Mouse (Mus musculus) adrenal gland, adult 18-20 months (tissue): ENCODE data around the gene Zbtb45. TPM values are rescaled to one million over a fixed set of nuclear protein-coding genes. Genes with fewer than 3 reads are reported as not detected.

Experiments
- DNase-seq, 2 experiments: peaks; one replicate each; pipeline ENCODE4 v3.0.0; 2021 to 2022; ENCODE audit warnings: low spot score in 2 of 2
- long read RNA-seq, 2 experiments: library from polyadenylated mRNA; stranded (forward); transcript quantifications; one replicate each; pipeline ENCODE4 v2.0.0; 2021
- total RNA-seq, 2 experiments: library from RNA; stranded (reverse); gene quantifications; 1 replicate in 1 of 2; 2 replicates in 1 of 2; pipeline ENCODE4 v1.2.3; 2021

Gene Zbtb45
- total RNA-seq, result 10 to 100 TPM; 12.1 to 12.5 TPM
- long read RNA-seq, experiment 1, transcript Zbtb45-201 (3 exons, 2,171 nt), result major isoform, 7 of 29 reads
- long read RNA-seq, experiment 1, partial matches to known transcripts, result 2 of 29 reads
- long read RNA-seq, experiment 1, other reads (novel, unspliced or antisense), result 19 of 29 reads
- long read RNA-seq, experiment 2, transcript Zbtb45-201 (3 exons, 2,171 nt), result major isoform, 6 of 12 reads
- long read RNA-seq, experiment 2, partial matches to known transcripts, result 2 of 12 reads
- long read RNA-seq, experiment 2, other reads (novel, unspliced or antisense), result 4 of 12 reads

DNA sequence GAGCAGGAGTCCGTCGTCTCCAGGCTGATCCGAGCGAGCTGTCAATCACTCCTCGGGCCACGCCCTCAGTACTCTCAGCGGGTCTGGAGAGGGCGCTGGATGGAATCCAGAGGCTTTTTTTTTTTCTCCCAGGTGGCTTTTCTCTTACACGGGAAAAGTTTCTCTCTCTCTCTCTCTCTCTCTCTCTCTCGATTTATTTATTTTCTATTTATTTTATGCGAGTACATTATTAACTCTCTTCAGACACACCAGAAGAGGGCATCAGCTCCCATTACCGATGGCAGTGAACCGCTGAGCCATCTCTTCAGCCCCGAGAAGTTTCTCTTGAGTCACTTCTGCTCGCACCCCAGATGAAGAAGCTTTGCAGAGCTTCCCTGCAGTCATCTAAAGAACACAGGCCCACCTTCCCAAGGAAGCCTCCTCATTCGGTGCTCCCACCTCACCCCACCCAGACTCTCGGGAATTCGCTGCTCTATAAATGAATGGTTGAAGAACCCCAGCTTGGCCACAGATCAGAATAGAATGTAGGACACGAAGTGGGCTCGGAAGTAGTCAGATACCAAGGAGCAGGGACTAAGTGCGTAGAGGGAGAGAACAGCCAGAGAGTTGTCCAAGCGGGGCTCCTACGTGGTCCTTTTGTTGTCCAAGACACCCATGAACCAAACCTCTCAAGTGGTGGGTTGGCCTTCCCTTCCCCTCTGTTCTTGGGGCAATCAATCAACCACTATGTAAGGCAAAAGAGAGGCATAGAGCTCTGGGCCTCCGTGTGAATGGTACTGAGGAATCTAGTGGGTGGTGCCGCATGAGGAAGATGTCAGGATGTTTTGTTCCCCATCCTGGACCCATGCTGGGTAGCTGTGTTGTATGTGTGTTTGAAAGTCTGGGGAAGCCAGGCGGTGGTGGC lies at the start of gene Zbtb45:
Zbtb45 (minus strand) TSS at position 30 of the 904 bp plus-strand sequence.
- DNase-seq, result no peak

DNA sequence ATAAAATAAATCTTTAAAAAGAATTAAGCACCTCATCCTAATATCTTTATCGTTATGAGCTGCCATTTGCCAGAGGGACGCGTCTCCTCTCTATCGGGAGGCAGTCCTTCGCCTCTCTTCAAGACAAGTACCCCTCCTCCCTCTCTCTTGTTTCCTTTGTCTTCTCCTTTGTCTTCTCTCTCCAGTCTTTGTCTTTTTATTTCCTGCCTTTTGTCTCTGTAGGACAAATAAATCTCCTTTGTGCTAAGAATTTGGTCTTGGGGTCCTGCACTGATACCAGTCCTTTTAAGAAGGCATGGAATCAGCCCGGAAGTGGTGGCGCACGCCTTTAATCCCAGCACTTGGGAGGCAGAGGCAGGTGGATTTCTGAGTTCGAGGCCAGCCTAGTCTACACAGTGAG lies 49.7 kb upstream of the Zbtb45 start:
- no peak for DNase-seq

DNA sequence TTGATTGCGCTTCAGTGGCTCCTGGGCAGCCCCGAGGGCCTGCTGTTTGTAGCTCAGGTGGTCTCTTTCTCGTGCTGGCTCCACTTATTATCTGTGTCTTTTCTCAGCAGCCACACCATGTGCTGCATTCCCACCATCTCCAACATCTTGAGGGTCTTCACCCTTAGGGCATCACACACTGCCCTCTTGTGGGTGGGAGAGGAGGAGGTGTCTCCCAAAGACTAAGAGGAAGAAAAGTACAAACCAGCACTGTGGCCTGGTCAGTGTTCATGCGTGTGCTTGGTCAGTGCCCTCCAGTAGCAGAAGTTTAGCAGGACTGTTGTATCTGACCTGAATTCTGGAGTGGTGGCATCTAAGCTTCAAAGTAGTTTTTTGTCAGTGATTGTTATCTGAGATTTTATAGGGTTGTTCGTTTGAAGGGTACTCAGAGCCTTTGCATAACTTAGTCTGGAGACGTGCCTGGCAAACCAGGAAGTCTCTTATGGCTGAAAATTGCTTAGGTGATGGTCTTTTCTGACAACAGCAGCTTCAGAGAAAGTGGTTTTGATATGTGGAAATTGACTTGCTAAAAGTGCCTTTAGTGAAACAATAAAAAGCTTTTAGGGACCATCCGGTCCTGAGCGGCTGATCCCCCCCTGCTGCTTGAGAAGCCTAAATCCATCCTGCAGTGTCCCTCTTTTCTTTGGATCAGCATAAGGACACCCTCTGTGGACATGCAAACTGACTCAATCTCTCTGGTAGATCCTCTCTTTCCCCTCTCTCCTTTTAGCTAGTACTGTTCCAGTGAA lies 47.3 kb upstream of the Zbtb45 start:
- no peak for DNase-seq

DNA sequence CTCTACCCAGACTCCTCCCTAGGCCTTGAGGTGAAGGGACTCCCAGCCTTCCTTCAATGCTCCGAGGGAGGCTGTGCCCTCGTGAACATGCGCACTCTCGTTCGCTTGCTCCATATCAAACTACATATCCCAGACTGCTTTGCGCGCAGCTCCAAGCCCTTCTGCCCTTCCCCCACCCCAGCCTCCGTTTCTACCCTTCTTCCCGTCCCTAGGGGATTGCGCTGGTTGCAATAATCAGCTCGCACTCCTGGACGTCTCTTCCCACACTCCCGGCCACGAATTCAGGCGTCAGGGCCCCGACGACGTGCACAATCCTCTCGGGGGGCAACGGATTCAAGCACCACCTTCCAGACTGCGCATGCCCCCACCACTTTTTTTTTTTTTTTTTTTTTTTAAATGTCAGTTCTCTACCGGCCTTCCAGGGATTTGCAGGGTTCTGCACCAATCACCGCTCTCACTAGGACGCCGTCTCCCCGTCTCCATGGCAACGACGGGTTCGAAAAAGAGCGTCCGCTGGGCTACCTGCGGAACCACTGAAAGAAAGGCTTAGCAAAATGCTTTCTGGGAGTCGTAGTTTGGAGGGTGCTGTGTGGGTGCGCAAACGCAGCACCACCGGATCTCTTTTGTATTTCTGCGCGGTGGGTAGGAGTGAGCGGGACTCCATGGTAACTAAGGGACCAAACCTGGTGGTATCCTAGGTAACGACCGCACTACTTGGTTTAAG lies 44.6 kb upstream of the Zbtb45 start, which contains the start of gene Mzf1:
Mzf1 (minus strand) TSS at position 478 of the 724 bp plus-strand sequence.
- peak; percentile 79 to 86 for DNase-seq

DNA sequence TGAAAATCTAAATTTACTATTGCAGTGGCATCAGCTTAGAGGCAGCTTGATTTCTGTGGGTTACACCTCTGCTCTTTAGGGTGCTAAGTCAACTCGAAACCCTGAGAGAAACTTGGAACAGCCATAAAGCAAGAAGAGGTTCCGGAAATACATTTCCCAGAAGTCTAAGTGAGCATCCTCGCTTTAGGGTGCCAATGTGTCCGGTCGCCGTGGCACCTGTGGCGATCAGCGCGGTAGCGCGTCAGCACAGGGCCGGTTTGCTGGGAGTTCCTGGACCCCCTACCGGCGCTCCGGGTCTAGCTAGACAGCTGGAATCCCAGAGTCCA lies 44.1 kb upstream of the Zbtb45 start:
- no peak for DNase-seq

DNA sequence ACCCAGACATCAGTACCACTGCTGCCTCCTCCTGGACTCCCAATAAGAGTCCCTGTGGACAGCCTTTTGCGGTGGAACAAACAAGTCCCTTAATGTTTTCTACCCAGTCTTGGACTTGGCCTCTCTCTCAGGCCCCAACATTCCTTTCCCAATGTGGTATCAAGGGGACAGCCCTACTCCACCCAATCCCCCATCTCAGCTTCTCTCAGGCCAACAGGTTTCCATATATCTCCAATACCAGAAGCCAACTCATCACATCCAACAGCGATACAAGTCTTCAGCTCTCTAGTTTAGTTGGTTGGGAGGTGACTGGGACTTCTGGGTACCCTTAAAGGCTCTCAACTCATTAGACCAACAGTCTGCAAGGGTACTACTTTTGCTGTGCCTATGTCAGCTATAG lies 43.7 kb upstream of the Zbtb45 start:
- no peak for DNase-seq

DNA sequence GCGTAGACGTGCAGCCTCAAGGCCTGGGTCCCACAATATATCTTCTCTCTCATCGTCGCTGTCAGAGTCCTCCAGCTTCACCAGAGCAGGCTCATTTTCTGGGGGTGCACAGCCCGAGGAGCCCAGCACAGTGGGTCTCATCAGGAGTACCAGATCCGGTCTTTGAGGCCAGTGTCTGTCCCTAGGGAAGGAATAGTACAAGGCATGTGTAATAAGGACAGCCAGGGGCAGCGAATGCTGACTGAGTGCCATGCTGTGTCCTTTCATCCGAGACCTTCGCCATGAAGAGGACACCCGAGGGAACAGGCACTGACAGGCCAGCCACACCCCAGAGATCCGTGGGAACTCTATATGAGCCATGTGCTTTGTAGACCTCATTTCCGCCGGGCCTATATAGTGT lies 43.2 kb upstream of the Zbtb45 start:
- DNase-seq, result no peak

DNA sequence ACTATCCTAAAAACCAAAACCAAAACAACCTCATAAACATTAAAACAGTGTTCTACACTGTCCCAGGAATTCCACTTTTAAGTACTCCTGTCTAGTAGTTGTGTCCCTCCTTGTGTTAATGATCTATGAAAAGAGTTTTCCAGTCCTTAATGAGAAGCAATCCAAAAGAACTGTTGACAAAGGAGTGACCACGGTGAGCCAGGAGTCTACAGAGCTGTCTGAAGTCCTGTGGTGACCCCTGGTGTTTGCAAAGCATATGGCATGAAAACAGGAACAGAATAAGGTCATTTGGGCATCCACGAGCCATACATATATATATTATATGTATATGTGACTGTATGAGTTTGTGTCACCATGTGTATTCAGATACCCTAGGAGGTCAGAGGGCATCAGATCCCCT lies 36.2 kb upstream of the Zbtb45 start:
- DNase-seq, result peak in 1 of 2 experiments; percentile 51

DNA sequence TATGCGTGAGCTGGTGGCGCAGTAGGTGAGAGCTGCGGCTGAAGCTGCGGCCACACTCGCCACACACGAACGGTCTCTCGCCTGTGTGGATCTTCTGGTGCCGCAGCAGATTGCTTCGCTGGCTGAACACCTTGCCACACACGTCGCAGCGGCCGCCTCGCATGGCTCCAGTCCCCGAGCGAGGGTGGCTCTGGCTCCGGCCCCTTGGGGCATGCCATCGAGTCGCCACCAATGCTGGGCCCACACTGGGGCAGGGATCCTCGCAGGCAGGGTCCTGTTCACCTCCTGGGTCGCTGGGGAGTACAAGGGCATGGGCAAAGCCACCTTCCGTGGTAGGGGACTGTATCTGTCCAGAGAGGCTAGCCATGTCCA lies 34.4 kb upstream of the Zbtb45 start:
- no peak for DNase-seq

DNA sequence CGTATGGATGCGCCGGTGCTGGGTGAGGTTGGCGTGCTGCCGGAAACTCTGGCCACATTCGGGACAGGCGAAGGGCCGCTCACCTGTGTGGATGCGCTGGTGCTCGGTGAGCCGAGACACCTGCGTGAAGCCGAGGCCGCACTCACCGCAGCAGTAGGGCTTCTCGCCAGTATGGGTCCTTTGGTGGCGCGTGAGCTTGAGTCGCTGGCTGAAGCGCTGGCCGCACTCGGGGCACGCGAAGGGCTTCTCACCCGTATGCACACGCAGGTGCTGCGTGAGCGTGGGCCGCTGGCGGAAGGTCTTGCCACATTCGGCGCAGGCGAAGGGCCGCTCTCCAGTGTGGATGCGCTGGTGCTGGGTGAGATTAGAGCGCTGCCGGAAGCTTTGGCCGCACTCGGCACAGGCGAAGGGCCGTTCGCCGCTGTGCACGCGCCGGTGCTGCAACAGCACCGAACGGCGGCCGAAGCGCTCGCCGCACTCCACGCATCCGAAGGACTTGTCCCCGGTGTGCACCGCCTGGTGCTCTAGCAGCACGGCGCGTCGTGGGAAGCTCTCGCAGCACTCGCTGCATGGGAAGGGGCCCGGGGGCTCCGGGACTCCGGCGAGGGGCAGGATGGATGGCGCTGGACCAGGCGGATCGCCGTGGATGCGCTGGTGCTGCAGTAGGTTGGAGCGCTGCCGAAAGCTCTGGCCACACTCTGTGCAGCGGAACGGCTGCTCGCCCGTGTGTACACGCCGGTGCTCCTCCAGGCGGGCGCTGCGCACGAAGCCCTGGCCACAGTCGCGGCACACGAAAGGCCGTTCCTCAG lies 33.8 kb upstream of the Zbtb45 start:
- no peak for DNase-seq

DNA sequence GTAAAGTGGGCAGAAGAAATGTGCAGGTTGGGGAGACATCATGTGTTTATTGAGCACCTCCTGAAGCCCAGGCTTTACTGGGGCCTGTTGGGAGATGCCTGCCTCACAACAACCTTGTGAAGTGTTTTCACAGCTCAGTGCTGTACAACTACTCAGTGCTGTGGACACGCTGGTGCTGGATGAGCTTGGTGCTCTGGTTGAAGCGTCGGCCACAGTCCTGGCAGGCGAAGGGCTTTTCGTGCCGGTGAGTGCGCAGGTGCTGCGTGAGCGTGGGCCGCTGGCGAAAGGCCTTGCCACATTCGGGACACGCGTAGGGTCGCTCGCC lies 33.2 kb upstream of the Zbtb45 start:
- no peak for DNase-seq

DNA sequence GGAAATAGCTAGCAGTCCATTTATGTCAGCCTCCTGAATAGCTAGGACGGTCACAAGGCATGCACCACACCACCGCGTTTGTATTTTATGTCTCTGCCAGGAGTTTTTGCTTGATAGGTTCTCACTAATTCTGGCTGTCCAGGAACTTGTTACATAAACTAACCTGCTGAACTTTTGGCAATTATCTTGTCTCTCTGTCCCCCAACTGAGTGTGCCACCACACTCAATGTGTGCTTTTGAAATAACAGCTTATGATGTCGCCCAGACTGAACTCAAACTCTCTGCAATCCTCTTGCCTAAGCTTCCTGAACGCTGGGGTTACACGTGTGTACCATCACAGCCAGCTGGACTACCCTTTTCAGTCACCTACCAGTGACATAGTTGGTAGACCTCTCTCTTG lies 32.7 kb upstream of the Zbtb45 start:
- DNase-seq, result no peak

DNA sequence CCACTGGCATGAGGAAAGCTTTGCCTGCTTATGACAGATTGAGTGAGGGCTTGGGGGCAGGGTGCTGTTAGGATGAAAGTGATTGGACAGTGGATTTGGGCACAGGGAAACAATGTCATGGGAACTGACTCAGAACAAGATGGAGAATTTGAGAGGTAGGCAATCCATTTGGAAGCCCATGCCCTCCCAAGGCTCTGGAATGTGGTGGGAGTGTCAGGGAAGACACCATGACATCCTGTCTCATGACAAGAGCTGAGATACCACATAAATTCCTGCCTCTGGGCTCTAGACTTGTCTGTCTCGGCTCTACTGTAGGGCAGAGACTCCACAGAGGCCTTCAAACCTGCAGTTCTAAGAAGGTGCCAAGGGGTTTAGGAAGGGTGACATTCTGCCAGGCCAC lies 31.4 kb upstream of the Zbtb45 start:
- no peak for DNase-seq

DNA sequence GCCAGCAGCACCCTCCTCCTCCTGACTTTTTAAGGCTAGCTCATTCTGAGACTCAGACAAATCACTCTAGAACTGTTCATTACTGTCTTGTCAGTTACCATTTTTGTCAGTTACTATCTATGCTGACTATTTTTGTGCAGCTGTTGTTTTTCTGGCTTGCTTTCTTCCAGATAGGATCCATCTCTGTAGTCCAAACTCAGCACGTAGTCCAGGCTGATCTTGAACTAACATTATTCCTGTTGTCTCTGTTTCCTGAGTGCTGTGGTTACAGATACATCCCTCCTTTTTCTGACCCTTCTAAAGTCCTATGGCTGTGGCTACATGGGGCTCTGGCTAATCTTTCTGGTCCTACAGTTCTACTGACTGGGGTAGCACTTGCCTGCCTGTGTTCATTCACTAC lies 29.3 kb upstream of the Zbtb45 start:
- no peak for DNase-seq

DNA sequence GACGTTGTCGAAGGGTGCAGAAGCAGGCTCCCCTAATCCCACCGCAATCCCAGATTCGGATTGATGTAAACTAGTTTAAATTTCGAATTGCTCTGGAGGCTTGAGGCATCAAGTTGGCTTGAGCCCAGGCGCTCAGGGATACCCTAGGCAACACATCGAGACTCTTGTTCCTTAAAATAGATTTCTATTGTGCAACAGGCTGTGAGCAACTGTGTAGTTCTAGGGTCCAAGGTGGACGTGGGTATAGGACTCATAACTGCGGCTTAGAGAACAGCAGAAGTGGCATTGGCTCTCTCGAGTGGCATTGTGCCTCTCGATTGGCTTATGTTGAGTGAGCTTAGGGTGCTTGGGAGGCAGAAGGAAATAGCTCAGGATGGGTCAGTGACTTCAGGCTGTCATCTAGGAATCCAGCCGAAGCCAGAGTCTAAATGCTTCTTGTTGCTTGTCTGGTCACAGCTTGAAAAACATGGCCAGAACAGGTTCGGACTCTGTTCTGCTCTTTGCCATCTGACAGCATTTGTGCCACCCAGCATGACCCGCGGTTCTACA lies 28.9 kb upstream of the Zbtb45 start:
- no peak for DNase-seq

DNA sequence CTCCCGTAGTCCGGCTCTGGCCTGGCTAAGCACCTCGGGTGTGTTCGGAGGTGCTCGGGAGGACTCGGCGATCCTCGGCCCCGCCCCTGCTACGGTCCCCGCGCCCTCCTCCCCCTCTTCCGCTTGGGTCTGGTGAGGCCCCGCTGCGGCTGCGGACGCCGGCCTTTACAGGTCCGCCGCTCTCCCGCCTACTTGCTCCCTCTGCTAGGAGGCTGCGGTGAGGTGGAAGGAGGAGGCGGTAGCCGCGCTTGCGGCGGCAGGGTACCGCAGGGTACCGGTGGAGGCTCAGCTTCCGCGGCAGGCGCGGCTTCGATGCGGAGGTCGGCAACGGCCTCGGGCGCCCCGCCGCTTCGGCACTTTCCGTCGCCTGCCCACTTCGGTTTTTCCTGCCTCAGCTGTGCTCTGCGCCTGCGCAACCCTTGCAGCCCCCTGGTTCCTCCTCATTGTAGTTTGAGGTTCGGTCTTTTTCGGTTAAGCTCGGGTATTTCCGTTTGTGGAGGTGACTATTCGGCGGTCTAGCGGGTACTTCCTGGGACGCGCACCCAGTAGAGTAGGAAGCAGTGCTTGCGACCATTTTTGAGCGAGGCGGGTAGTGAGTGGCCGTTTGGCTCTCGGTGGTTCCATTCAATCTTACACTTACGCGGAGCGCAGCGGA lies 28.2 kb upstream of the Zbtb45 start, which contains the start of gene Ube2m:
Ube2m (minus strand) TSS at position 375 of the 655 bp plus-strand sequence.
- DNase-seq, result peak; percentile 99

DNA sequence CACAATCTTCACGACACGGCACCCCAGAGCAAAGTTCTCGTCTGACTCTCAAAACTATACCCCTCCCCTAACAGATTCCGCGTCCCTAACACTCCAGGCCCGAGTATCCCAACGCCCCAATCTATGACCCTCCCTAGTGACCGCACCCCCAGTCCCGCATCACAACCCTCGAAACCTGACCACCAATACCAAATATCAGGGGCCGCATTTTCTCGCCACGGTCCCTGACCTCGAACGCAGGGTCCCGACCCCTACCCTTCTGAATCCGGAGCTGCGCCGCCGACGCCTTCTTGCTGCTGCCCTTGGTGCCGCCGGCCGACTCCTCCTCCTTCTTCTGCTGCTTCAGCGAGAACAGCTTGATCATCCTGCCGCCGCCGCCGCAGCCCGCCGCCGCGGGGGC lies 27.5 kb upstream of the Zbtb45 start:
- peak; percentile 51 to 55 for DNase-seq

DNA sequence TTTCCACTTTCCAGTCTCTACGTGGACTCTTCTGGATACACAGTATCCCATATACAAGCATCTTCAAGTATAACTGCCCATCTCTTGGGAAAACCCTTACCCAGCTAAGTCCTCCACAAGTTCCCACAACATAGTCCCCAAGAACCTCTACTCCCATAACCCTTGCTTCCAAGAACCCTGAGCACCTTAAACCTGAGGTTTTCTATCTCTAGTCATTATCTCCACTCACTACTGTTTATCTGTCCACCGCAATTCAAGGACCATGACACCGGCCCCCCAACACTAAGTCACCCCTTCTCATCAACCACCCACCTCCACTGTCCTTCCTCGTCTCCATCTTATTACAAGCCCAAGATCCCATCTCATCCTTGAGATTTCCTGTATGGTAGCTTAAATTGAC lies 27.0 kb upstream of the Zbtb45 start:
- no peak for DNase-seq

DNA sequence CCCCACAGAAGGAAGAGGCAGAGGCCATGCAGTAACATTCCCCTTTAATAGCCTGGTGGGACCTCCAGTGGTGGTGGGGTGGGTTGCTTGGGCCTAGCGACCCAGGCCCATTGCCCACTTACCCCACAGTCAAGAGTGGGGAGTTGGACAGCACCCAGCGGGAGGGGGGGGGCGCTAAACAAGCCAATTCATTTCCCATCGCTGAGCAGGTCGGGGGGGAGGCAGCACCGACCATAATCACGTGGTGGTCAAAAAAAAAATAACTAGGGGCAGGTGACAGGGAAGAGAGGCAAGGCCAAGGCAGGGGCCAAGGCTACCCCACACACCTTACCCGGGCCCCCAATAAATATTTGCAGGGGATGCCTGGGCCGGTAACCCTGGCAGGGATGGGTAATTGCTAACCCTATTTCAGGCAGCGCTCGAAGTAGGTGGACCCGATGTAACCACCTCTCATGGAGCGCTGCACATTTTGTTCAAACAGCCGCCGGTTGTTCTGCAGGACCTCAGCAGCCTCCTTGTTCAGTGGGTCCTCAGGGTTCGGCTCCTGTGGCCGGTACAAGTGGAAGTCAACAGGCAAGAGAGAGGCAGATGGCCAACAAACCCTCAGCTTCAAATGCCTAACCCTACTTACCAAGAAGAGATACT lies 25.5 kb upstream of the Zbtb45 start:
- DNase-seq, result no peak
